Mouse (Mus musculus) CD4-positive, CD25-positive, alpha-beta regulatory T cell, adult 4 months (primary cell): ENCODE data around the gene Dbr1. TPM values are rescaled to one million over a fixed set of nuclear protein-coding genes. Genes with fewer than 3 reads are reported as not detected.

Experiments
- ATAC-seq: one replicate; pipeline ENCODE4 v1.8.0; 2017
- polyA plus RNA-seq, 2 experiments: library from polyadenylated mRNA; unstranded; fragments of 100-300 nt; shearing (Covaris generic); gene quantifications; one replicate each; pipeline ENCODE4 v1.2.1; 2017

Dbr1 gene
- polyA plus RNA-seq, 2 experiments from 2014 or later, result 30.3 to 30.7 TPM

GRCm38 (mm10) chr9:99622034-99622433 is 46.4 kb downstream of the Dbr1 start:
- ATAC-seq, result no peak

- ATAC-seq, result no peak
Observed at GRCm38 (mm10) chr9:99622966-99623365, 47.4 kb downstream of the Dbr1 start.

GRCm38 (mm10) chr9:99624117-99624516 is 48.5 kb downstream of the Dbr1 start:
- ATAC-seq, result no peak

GRCm38 (mm10) chr9:99628581-99628980 is 53.0 kb downstream of the Dbr1 start:
- ATAC-seq, result no peak

- ATAC-seq, result no peak
Observed at GRCm38 (mm10) chr9:99629281-99630011, 53.8 kb downstream of the Dbr1 start, which contains the start of gene Dzip1l. TSS of gene Dzip1l (plus strand) at chr9:99629496.

GRCm38 (mm10) chr9:99630071-99630470 is 54.5 kb downstream of the Dbr1 start:
- no peak for ATAC-seq

- no peak for ATAC-seq
Observed at GRCm38 (mm10) chr9:99630528-99631125, 55.0 kb downstream of the Dbr1 start.

- no peak for ATAC-seq
Observed at GRCm38 (mm10) chr9:99631781-99632180, 56.2 kb downstream of the Dbr1 start.

GRCm38 (mm10) chr9:99632264-99632663 is 56.7 kb downstream of the Dbr1 start:
- no peak for ATAC-seq

Other genes with a start within 250 kb of the Dbr1 start
- gene Esyt3, start 217.2 kb upstream of the Dbr1 start, polyA plus RNA-seq, result not detected
- gene Mras, start 138.4 kb upstream of the Dbr1 start, polyA plus RNA-seq, result not detected
- gene Nme9, start 124.3 kb upstream of the Dbr1 start, polyA plus RNA-seq, result not detected
- 10 to 100 TPM; 24.6 to 31.5 TPM for gene Armc8, start 6.9 kb upstream of the Dbr1 start, polyA plus RNA-seq
- gene A4gnt, start 36.7 kb downstream of the Dbr1 start, polyA plus RNA-seq, result not detected
- gene Dzip1l, start 53.7 kb downstream of the Dbr1 start, polyA plus RNA-seq, result not detected
- not detected for gene Cldn18, start 141.5 kb downstream of the Dbr1 start, polyA plus RNA-seq